Mouse (Mus musculus): ENCODE results near the gene Wdr44. TPM values are rescaled to one million over a fixed set of nuclear protein-coding genes. Genes with fewer than 3 reads are reported as not detected.

Wdr44 gene
- 1.3 and 1.7 TPM in 2 replicates for polyA plus RNA-seq (2012; rRNA removed)

DNA sequence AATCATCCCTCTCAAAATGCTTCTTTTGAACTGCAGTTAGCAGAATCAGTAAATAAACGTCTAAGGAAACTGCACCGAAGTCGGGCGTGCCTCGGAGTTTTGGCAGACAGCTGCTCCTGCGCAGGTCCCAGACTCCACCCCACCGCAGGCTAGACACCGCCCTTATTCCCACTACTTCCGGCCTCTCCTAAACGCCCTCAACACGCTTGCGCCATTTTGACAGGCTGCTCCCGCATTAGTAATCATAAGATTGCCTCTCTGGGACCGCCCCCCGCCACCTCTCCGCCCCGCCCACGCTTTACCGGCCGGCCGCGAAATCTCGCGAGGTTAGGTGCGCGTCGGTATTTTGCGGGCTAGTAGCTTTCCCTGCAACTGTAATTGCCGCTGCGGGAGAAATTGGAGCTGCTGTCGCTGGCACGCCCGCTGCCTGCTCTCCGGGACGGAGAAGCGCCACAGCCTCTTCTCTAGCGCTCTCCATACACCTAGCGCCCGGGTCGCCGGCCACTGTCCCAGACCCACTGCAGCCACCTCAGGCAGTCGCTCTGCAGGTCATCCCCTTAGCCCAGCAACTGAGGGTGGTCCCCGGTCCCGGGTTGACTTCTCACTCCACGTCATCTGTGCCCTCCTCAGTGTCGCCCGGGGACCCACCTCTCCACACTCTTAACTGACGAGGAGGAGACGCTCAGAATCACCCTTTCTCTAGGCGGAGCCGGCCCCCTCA, at the start of gene Wdr44:
Gene Wdr44 (plus strand): TSS at position 330 of the 721 bp plus-strand sequence.
- H3K4me1 ChIP-seq (ENCODE audit: control insufficient read depth, insufficient read depth, low read length) = no peaks in the 10 kb centered on the region
- peak; percentile 97 for DNase-seq
- peak; percentile 10 for TF ChIP-seq POLR2A (IDR thresholded peaks at IDR 0.05; ENCODE audit: low read depth, low read length)
- TF ChIP-seq CTCF (conservative IDR thresholded peaks at IDR 0.05; ENCODE audit: insufficient read depth, insufficient read length, low read depth, low read length) = no peak
- no peaks in the 10 kb centered on the region for H3K27me3 ChIP-seq (replicated peaks; ENCODE audit: control insufficient read depth, insufficient read depth, low read length)
- peak within 1 kb of the TSS; percentile 89 for H3K4me3 ChIP-seq (ENCODE audit: insufficient read depth, low read depth, low read length)
- H3K27ac ChIP-seq (ENCODE audit: insufficient read depth, low read depth, low read length) = peak within 1 kb of the TSS; percentile 77
- under 1% methylated on average over 46 of the region's 51 CpGs for WGBS
- no peaks in the 10 kb centered on the region for H3K36me3 ChIP-seq (ENCODE audit: control insufficient read depth, insufficient read depth, low read length)

- DNase-seq = no peak
- TF ChIP-seq POLR2A (IDR thresholded peaks at IDR 0.05; ENCODE audit: low read depth, low read length) (no peak), CTCF (conservative IDR thresholded peaks at IDR 0.05; ENCODE audit: insufficient read depth, insufficient read length, low read depth, low read length) (no peak)
- Histone ChIP-seq H3K27ac (ENCODE audit: insufficient read depth, low read depth, low read length) (no peak overlapping the region), H3K27me3 (replicated peaks; ENCODE audit: control insufficient read depth, insufficient read depth, low read length) (no peaks in the 10 kb centered on the region), H3K4me3 (ENCODE audit: insufficient read depth, low read depth, low read length) (no peak overlapping the region), H3K36me3 (ENCODE audit: control insufficient read depth, insufficient read depth, low read length) (no peaks in the 10 kb centered on the region), H3K4me1 (ENCODE audit: control insufficient read depth, insufficient read depth, low read length) (no peaks in the 10 kb centered on the region)
- 100% methylated on average over 1 of the region's 1 CpGs for WGBS
Observed at GRCm38 (mm10) chrX:23648371-23648770, 44.5 kb upstream of the Wdr44 start.

- 90% methylated on average over 1 of the region's 1 CpGs for WGBS
- H3K36me3 ChIP-seq (ENCODE audit: control insufficient read depth, insufficient read depth, low read length) = no peaks in the 10 kb centered on the region
- no peaks in the 10 kb centered on the region for H3K27me3 ChIP-seq (replicated peaks; ENCODE audit: control insufficient read depth, insufficient read depth, low read length)
- no peak for TF ChIP-seq POLR2A (IDR thresholded peaks at IDR 0.05; ENCODE audit: low read depth, low read length)
- TF ChIP-seq CTCF (conservative IDR thresholded peaks at IDR 0.05; ENCODE audit: insufficient read depth, insufficient read length, low read depth, low read length) = no peak
- H3K27ac ChIP-seq (ENCODE audit: insufficient read depth, low read depth, low read length) = no peak overlapping the region
- no peak overlapping the region for H3K4me3 ChIP-seq (ENCODE audit: insufficient read depth, low read depth, low read length)
- DNase-seq = no peak
- no peaks in the 10 kb centered on the region for H3K4me1 ChIP-seq (ENCODE audit: control insufficient read depth, insufficient read depth, low read length)
Observed at GRCm38 (mm10) chrX:23662216-23662615, 30.6 kb upstream of the Wdr44 start.

- Histone ChIP-seq H3K4me1 (ENCODE audit: control insufficient read depth, insufficient read depth, low read length) (no peaks in the 10 kb centered on the region), H3K36me3 (ENCODE audit: control insufficient read depth, insufficient read depth, low read length) (no peaks in the 10 kb centered on the region), H3K27ac (ENCODE audit: insufficient read depth, low read depth, low read length) (no peak overlapping the region), H3K27me3 (replicated peaks; ENCODE audit: control insufficient read depth, insufficient read depth, low read length) (no peaks in the 10 kb centered on the region), H3K4me3 (ENCODE audit: insufficient read depth, low read depth, low read length) (no peak overlapping the region)
- DNase-seq = no peak
- TF ChIP-seq POLR2A (IDR thresholded peaks at IDR 0.05; ENCODE audit: low read depth, low read length) = no peak
- no peak for TF ChIP-seq CTCF (conservative IDR thresholded peaks at IDR 0.05; ENCODE audit: insufficient read depth, insufficient read length, low read depth, low read length)
- 79% methylated on average over 2 of the region's 2 CpGs for WGBS
Observed at GRCm38 (mm10) chrX:23673193-23673592, 19.7 kb upstream of the Wdr44 start.

DNA sequence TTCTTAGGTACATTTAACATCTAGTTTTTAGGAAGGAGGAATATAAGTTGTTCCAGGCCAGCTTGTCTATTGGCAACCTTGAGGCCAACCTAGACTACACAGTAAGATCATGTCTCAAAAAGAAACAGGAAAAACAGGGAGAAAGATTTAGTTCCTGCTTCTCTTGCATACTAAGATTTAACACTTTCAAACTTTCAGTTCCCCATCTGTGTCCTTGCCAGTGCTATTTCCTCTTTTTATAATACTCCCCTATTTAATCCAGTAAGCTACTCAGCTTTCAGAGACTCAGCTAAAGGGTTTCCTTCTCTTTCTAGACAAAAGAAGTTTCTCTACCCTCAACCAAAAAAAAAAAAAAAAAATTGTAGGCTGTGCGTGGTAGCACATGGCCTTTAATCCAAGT, 17.4 kb upstream of the Wdr44 start:
- Histone ChIP-seq H3K27ac (ENCODE audit: insufficient read depth, low read depth, low read length) (no peak overlapping the region), H3K27me3 (replicated peaks; ENCODE audit: control insufficient read depth, insufficient read depth, low read length) (no peaks in the 10 kb centered on the region), H3K36me3 (ENCODE audit: control insufficient read depth, insufficient read depth, low read length) (no peaks in the 10 kb centered on the region), H3K4me1 (ENCODE audit: control insufficient read depth, insufficient read depth, low read length) (no peaks in the 10 kb centered on the region), H3K4me3 (ENCODE audit: insufficient read depth, low read depth, low read length) (no peak overlapping the region)
- WGBS = 88% methylated on average over 1 of the region's 1 CpGs
- DNase-seq = no peak
- TF ChIP-seq CTCF (conservative IDR thresholded peaks at IDR 0.05; ENCODE audit: insufficient read depth, insufficient read length, low read depth, low read length) (no peak), POLR2A (IDR thresholded peaks at IDR 0.05; ENCODE audit: low read depth, low read length) (no peak)

DNA sequence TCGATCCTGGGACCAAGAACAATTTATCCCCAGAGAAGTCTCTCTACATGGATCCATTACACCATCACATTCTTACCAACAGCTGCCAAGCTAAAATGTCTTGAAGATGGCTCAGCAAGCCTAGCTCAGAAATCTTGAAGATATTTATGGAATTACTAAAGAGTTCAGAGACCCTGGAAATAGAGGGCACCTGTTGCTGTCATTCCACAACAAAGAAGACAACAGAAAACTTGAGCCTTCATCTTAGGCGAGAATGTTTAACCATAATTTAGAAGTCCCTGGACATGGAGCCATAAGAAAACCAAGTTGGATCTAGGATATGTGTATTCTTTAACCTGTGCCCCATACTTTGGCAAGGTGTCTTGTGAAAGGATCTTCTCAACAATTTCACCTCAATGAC, 16.3 kb upstream of the Wdr44 start:
- WGBS = 66% methylated on average over 2 of the region's 2 CpGs
- H3K36me3 ChIP-seq (ENCODE audit: control insufficient read depth, insufficient read depth, low read length) = no peaks in the 10 kb centered on the region
- H3K27me3 ChIP-seq (replicated peaks; ENCODE audit: control insufficient read depth, insufficient read depth, low read length) = no peaks in the 10 kb centered on the region
- no peak for DNase-seq
- no peaks in the 10 kb centered on the region for H3K4me1 ChIP-seq (ENCODE audit: control insufficient read depth, insufficient read depth, low read length)
- no peak overlapping the region for H3K4me3 ChIP-seq (ENCODE audit: insufficient read depth, low read depth, low read length)
- no peak overlapping the region for H3K27ac ChIP-seq (ENCODE audit: insufficient read depth, low read depth, low read length)
- TF ChIP-seq CTCF (conservative IDR thresholded peaks at IDR 0.05; ENCODE audit: insufficient read depth, insufficient read length, low read depth, low read length) (no peak), POLR2A (IDR thresholded peaks at IDR 0.05; ENCODE audit: low read depth, low read length) (no peak)

DNA sequence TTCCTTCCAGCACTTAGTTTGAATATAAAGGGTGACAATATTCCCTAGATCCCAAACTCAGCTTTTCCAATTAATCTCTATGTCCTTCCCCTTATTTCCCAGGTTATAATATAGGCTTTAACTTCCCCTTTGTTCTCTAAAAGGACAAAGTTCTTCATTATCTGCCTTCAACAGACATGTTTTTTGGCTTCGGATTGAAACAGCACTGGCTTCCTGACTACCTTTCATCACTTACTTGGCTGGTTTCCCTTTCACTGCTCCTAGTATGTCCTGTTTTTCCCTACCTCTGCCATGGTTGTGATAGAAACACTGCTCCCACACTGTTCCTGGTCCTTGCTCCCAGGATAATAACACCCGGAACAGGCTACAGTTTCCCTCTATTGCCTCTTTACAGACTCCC, 15.3 kb upstream of the Wdr44 start:
- no peak for TF ChIP-seq POLR2A (IDR thresholded peaks at IDR 0.05; ENCODE audit: low read depth, low read length)
- TF ChIP-seq CTCF (conservative IDR thresholded peaks at IDR 0.05; ENCODE audit: insufficient read depth, insufficient read length, low read depth, low read length) = no peak
- Histone ChIP-seq H3K4me3 (ENCODE audit: insufficient read depth, low read depth, low read length) (no peak overlapping the region), H3K27me3 (replicated peaks; ENCODE audit: control insufficient read depth, insufficient read depth, low read length) (no peaks in the 10 kb centered on the region), H3K36me3 (ENCODE audit: control insufficient read depth, insufficient read depth, low read length) (no peaks in the 10 kb centered on the region), H3K27ac (ENCODE audit: insufficient read depth, low read depth, low read length) (no peak overlapping the region), H3K4me1 (ENCODE audit: control insufficient read depth, insufficient read depth, low read length) (no peaks in the 10 kb centered on the region)
- 66% methylated on average over 2 of the region's 2 CpGs for WGBS
- DNase-seq = no peak
